Mouse (Mus musculus) thymus, adult 18-20 months (tissue): ENCODE results near the gene Olfr935.

ENCODE experiments used
- DNase-seq, 2 experiments: peaks; one replicate each; pipeline ENCODE4 v3.0.0; 2022; ENCODE audit warnings: mixed read lengths in 2 of 2

Olfr935 gene

GRCm38 (mm10) chr9:38999583-38999982 lies at the start of gene Olfr935:
TSS of gene Olfr935 (minus strand) at chr9:38999683.
- no peak for DNase-seq

DNA sequence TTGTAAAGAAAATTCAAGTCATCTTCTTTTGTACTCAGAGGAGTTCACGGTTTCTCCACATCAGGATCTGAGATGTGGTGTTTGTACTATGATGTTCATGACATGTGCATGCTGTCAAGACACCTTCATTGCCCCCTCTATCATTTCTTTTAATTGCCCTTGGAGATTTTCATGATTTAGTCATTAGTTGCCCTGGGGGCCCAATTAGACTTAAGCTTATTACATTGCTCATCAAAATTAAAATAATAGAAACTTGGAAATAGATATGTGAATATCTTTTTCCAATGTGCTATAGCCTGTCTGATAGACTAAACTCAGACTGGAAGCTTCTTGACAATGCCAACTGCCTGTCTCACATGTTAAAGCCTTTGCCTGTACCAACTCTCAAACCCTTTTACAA lies 23.8 kb upstream of the Olfr935 start, which contains the start of gene Olfr146:
TSS of gene Olfr146 (minus strand) at position 101 of the 400 bp plus-strand sequence.
- no peak for DNase-seq

- no peak for DNase-seq
Observed at GRCm38 (mm10) chr9:38988215-38988614, 11.3 kb downstream of the Olfr935 start, which contains the start of gene Olfr934. TSS of gene Olfr934 (minus strand) at chr9:38988315.

- DNase-seq, result no peak
Observed at GRCm38 (mm10) chr9:38972013-38972412, 27.5 kb downstream of the Olfr935 start, which contains the start of gene Olfr933. TSS of gene Olfr933 (plus strand) at chr9:38972313.

DNA sequence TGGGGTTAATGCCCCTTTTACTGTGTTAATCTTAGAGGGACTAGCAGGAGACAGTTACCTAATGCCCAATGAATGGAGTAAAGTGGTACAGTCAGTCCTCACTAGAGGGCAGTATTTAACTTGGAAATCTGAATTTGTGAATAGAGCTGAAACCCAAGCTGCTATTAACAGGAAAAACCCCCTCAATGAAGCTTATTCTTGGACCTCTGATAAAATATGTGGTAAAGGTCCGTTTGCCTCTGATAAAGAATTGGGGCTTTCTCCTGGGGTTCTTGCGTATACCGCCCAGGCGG lies 45.4 kb downstream of the Olfr935 start:
- DNase-seq, result no peak

- no peak for DNase-seq
Observed at GRCm38 (mm10) chr9:38953401-38954123, 45.9 kb downstream of the Olfr935 start.
